Mouse (Mus musculus): ENCODE results near the gene Shq1.

GRCm38 (mm10) chr6:100699986-100700385 is 29.0 kb upstream of the Shq1 start:
- TF ChIP-seq POLR2A (IDR thresholded peaks at IDR 0.05; ENCODE audit: low read depth, low read length) (no peak), CTCF (conservative IDR thresholded peaks at IDR 0.05; ENCODE audit: insufficient read depth, insufficient read length, low read depth, low read length) (no peak)

Data from kidney, adult 2 months (tissue).